Mouse (Mus musculus): ENCODE measurements around the gene Pfkm. TPM values are rescaled to one million over a fixed set of nuclear protein-coding genes. Genes with fewer than 3 reads are reported as not detected.

Pfkm gene
- polyA plus RNA-seq (2012; rRNA removed): 22.1 and 23.5 TPM in 2 replicates

DNA sequence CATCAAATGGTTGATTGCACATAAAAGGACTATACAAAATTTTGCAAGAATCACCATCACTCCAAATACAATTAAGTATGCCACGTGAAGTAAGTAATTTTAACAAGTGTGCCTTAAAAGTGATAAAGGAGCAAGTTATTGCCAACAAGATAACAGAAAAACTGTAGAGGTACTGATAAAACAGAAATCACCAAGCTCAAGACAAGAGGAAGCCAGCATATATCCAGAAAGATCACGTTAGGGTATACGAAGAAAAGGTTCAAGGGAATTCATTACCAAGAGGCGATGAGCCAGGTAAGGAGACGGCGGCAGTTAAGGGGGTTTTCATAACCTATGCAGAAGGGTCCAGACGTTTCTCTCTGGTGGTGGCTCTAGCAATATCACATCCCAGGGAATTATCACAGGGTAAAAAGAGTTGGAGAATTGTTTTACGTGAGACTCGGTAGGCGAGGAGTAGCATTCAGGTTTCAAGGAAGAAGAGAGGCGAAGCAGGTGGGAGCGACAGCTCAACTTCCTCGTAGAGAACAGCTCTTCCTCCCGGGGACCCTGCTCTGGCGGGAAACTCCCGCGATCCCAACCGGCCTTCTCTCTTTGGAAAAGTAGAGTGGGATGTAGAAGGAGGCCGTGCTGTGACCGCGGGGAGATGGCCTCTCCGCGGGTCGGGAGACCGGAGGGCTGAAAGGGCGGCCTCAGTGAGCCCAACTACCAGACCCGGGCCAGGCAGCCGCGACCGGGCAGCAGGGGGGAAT lies at the start of gene Pfkm:
Gene Pfkm, plus strand, starts transcription at position 218 of the 749 bp plus-strand sequence.

GRCm38 (mm10) chr15:98093121-98094011 lies 977 bp downstream of the Pfkm start, which contains the start of gene Senp1:
TSS of gene Senp1 (minus strand) at chr15:98093744.

DNA sequence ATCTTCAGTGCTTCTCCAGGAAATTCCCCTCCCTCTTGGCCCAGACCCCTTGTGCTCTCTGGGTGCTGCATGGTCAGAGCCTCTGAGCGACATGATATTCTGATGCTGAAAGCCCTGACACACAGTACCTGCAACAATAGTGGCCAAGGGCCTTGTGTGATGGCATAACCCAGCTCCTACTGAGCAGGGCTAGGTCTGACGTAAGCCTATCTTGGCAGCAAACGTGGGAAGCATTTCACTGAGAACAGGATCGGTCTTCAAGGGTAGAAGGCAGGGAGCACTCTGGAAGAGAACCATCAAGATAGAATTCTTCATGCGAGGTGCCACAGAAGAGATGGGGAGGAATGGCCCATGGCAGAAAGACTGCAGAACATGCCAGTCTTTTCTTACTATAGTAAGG lies 73.1 kb downstream of the Pfkm start, which contains the start of gene Asb8:
Gene Asb8, minus strand, starts transcription at position 101 of the 400 bp plus-strand sequence.

DNA sequence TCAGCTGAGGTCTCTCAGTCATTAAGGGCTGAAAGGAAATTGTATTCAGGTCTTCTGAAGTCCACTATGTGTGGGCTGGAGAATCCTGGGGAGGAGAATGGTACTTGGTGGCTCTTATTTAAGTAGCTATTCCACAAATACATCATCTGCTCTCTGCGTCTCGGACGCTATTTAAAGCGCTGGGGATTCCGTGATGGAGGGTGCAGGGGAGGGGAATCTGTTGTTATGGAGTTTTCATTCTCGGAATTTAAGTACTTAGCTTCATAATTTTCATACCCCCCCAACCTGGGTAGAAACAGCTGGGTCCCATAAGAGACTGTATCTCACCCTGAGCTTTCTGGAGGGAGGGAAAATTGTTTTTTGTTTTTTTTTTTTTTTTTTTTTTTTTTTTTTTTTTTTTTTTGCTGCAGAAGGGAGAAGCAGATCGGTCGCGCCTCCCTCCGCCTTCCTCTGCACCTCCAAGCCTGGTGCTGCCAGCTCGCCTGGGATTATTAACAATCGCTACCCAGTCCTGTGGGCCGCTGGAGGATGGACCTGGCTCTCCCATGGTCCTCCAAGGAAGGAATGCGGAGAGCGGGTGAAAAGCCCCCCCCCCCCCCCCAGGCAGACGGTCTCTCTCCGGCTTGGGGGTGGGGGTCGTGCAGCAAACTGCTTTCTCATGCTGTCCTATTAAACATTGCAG lies 74.7 kb downstream of the Pfkm start, which contains the start of gene Ccdc184:
Gene Ccdc184, plus strand, starts transcription at position 196 of the 682 bp plus-strand sequence.

Other genes with a start within 250 kb of the Pfkm start
- gene Hdac7, start 248.1 kb upstream of the Pfkm start, polyA plus RNA-seq (2012; rRNA removed): 8.0 and 8.1 TPM in 2 replicates
- 0.11 and 0.16 TPM in 2 replicates for gene Vdr, start 182.0 kb upstream of the Pfkm start, polyA plus RNA-seq (2012; rRNA removed)
- 9.4 and 10.8 TPM in 2 replicates for gene Tmem106c, start 128.4 kb upstream of the Pfkm start, polyA plus RNA-seq (2012; rRNA removed)
- gene Col2a1, start 87.9 kb upstream of the Pfkm start, polyA plus RNA-seq (2012; rRNA removed): 0.08 and 0.26 TPM in 2 replicates
- gene Senp1, start 1.2 kb downstream of the Pfkm start, polyA plus RNA-seq (2012; rRNA removed): 10.4 and 11.8 TPM in 2 replicates
- gene Asb8, start 73.0 kb downstream of the Pfkm start, polyA plus RNA-seq (2012; rRNA removed): 13.8 and 16.2 TPM in 2 replicates
- gene Ccdc184, start 74.6 kb downstream of the Pfkm start, polyA plus RNA-seq (2012; rRNA removed): not detected in 2 replicates
- not detected in 2 replicates for gene Olfr288, start 103.0 kb downstream of the Pfkm start, polyA plus RNA-seq (2012; rRNA removed)
- gene Gm44579, start 128.4 kb downstream of the Pfkm start, polyA plus RNA-seq (2012; rRNA removed): not detected in 2 replicates
- not detected in 2 replicates for gene Olfr287, start 128.5 kb downstream of the Pfkm start, polyA plus RNA-seq (2012; rRNA removed)
- not detected in 2 replicates for gene Olfr286, start 141.9 kb downstream of the Pfkm start, polyA plus RNA-seq (2012; rRNA removed)
- gene H1fnt, start 164.7 kb downstream of the Pfkm start, polyA plus RNA-seq (2012; rRNA removed): not detected in 2 replicates
- gene Zfp641, start 203.6 kb downstream of the Pfkm start, polyA plus RNA-seq (2012; rRNA removed): 0.09 and 0.12 TPM in 2 replicates
- not detected in 2 replicates for gene Olfr285, start 224.8 kb downstream of the Pfkm start, polyA plus RNA-seq (2012; rRNA removed)
- not detected in 2 replicates for gene Olfr284, start 248.4 kb downstream of the Pfkm start, polyA plus RNA-seq (2012; rRNA removed)